Mouse (Mus musculus): ENCODE results near the gene Bpifa6.
"Not testable (repeated sequence)": the region's sequence is repeated elsewhere in the genome, so short reads cannot be mapped to it uniquely, and the experiment has no call there.

Gene Bpifa6

DNA sequence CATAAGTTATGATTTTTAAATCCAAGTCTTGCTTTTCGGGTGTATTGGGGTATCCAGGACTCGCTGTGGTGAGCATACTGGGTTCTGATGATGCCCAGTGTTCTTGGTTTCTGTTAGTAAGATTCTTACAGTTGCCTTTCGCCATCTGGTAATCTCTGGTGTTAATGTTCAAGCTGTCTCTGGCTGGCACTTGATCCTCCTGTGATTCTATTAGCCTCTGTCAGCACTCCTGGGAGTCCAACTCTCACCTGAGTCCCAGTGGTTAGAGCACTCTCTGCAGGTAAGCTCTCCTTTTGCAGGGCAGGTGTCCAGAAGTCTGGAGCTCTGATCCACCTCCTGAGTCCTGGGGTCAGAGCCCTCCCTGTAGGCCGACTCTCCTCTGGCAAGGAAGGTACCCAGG, 49.9 kb downstream of the Bpifa6 start:
- DNase-seq (ENCODE audit: low read depth in 2 of 2, low spot score in 2 of 2) = not testable (repeated sequence)

DNA sequence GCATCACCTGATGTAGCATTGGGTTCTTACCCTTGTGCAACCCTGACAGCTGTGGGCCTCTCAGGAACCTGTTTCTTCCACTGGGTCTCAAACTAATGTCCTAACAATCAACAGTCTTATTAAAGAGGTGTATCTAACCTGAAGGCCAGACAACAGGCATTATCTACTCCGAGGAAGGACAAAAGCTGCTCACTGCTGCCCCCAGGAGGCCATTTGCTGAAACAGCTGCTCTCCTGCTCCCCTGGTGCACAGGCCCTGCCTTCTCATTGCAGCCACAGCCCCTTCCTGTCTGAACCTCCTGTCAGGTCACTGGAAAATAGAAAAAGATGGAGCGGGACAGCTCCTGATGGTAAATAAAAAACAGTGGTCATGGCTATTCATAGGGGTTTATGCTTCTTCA, 64.2 kb downstream of the Bpifa6 start:
- DNase-seq (ENCODE audit: low read depth in 2 of 2, low spot score in 2 of 2) = no peak

DNA sequence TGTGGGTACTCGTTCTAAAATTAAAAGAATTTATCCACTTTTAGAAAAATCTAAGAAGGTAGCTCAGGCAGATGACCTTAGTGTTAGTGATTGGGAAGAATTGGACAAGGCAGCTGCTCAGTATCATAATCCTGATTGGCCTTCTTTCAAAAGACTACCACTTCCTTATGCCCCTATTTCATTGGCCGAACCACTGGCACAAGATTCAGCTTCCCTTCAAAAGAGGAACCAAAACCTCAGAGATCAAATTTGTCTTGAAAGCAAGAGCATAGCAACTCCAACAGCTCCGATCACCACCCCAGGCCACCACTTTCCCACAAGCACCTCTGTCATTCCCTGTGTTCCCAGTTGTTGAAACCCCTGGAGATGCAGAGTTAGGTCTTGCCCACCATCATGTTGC, 70.0 kb downstream of the Bpifa6 start:
- DNase-seq (ENCODE audit: low read depth in 2 of 2, low spot score in 2 of 2) = no peak
